Mouse (Mus musculus) forebrain, embryonic 10.5 days (tissue): ENCODE data around the gene Tchp. TPM values are rescaled to one million over a fixed set of nuclear protein-coding genes. Genes with fewer than 3 reads are reported as not detected.

Experiments used
- DNase-seq: peaks from one replicate; pipeline ENCODE4 v3.0.0-alpha.2; 2017; ENCODE audit warnings: low spot score; ENCODE audit errors: extremely low spot score
- H3K27ac ChIP-seq: fragments of 300-500 bp; sonication (generic); 2 replicates; pipeline ENCODE4 v1.5.1; 2016; ENCODE audit warnings: mild to moderate bottlenecking
- H3K27me3 ChIP-seq: fragments of 300-500 bp; sonication (generic); 2 replicates; pipeline ENCODE4 v1.6.1; 2016; ENCODE audit warnings: mild to moderate bottlenecking; ENCODE audit not compliant: poor library complexity, severe bottlenecking
- H3K36me3 ChIP-seq: fragments of 300-500 bp; sonication (generic); replicated peaks from 2 replicates; pipeline ENCODE4 v1.6.1; 2016; ENCODE audit warnings: mild to moderate bottlenecking, moderate library complexity
- H3K4me1 ChIP-seq: fragments of 300-500 bp; sonication (generic); 2 replicates; pipeline ENCODE4 v1.6.1; 2016
- H3K4me3 ChIP-seq: fragments of 300-500 bp; sonication (generic); 2 replicates; pipeline ENCODE4 v1.5.1; 2016; ENCODE audit warnings: mild to moderate bottlenecking, moderate library complexity
- H3K9me3 ChIP-seq: fragments of 300-500 bp; sonication (generic); 2 replicates; pipeline ENCODE4 v1.6.1; 2016; ENCODE audit warnings: mild to moderate bottlenecking, moderate library complexity
- WGBS: fragments of 180-500 bp; shearing (Covaris S2); methylation state at CpG from one replicate; pipeline ENCODE4 v1.1.7; 2016; 5-methylcytosine and 5-hydroxymethylcytosine counted together
- polyA plus RNA-seq: library from polyadenylated mRNA; unstranded; fragments of >200 nt; fragmentation: Nextera tagmentation; extraction: Ambion mirVana; gene quantifications from 2 replicates; pipeline ENCODE4 v1.2.1, GENCODE M21; 2016

Tchp gene
- polyA plus RNA-seq, 1 experiment from 2014 or later = 20.9 TPM

GRCm38 (mm10) chr5:114681717-114682116, 25.8 kb upstream of the Tchp start:
- Histone ChIP-seq H3K27ac (0 out of 2 replicates have a peak overlapping the region, but pooled peaks have one; percentile 30), H3K9me3 (no peaks in the 10 kb centered on the region), H3K36me3 (peaks cover 13% of the 10 kb centered on the region), H3K27me3 (no peaks in the 10 kb centered on the region), H3K4me3 (no peak overlapping the region), H3K4me1 (peaks cover 42% of the 10 kb centered on the region)
- no peak for DNase-seq
- 92% methylated on average over 8 of the region's 8 CpGs for WGBS

GRCm38 (mm10) chr5:114685986-114686385, 21.6 kb upstream of the Tchp start:
- Histone ChIP-seq H3K27me3 (peaks cover 11% of the 10 kb centered on the region), H3K9me3 (no peaks in the 10 kb centered on the region), H3K4me3 (no peak overlapping the region), H3K27ac (no peak overlapping the region), H3K36me3 (no peaks in the 10 kb centered on the region), H3K4me1 (peaks cover 55% of the 10 kb centered on the region)
- no peak for DNase-seq
- 91% methylated on average over 5 of the region's 5 CpGs for WGBS

DNA sequence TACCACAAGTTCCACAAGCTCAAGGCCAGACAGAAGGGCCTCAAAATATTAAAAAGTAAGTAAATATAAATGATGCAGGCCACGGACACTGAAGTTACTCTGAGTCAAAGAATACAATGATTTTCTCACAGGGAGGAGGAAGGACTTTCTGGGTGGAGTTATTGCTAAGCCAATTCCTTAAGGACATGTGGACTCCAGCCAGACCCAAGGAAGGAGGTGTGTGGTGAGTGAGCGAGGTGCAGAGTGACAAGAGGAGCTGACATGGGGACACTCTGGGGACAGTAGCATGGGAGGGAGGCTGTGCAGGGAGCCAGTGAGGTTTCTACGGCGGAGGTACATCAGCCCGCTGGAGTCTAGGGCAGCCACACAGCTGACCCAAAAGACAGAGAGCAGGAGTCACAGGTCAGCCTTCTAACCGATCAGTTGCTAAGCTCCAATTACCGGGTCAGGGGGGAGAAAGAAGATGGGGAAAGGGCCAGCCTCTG, 20.8 kb upstream of the Tchp start:
- no peaks in the 10 kb centered on the region for H3K9me3 ChIP-seq
- 73% methylated on average over 7 of the region's 7 CpGs for WGBS

DNA sequence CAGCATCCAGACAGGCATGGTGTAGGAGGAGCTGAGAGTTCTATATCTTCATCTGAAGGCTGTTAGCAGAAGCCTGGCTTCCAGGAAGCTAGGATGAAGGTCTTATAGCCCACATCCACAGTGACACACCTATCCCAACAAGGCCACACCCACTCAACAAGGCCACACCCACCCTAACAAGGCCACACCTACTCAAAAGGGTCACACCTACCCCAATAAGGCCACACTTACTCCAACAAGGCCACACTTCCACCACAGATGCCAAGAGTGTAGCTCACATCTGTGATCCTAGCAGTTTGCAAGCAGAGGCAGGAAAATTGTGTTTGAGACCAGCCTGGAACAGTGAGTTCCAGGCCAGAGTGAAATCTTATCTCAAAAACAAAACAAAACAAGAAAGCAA, 19.7 kb upstream of the Tchp start:
- H3K27ac ChIP-seq = no peak overlapping the region
- H3K9me3 ChIP-seq = no peaks in the 10 kb centered on the region
- no peak for DNase-seq
- H3K36me3 ChIP-seq = no peaks in the 10 kb centered on the region
- peaks cover 53% of the 10 kb centered on the region for H3K4me1 ChIP-seq
- H3K4me3 ChIP-seq = no peak overlapping the region
- H3K27me3 ChIP-seq = peaks cover 16% of the 10 kb centered on the region

More for the DNA sequence above, 20.8 kb upstream of the Tchp start:
- Histone ChIP-seq H3K4me3 (no peak overlapping the region), H3K36me3 (no peaks in the 10 kb centered on the region), H3K4me1 (peaks cover 55% of the 10 kb centered on the region), H3K27ac (no peak overlapping the region), H3K27me3 (peaks cover 11% of the 10 kb centered on the region)
- DNase-seq = no peak

- 88% methylated on average over 13 of the region's 13 CpGs for WGBS
- H3K4me1 ChIP-seq = peaks cover 49% of the 10 kb centered on the region
- DNase-seq = no peak
- peaks cover 16% of the 10 kb centered on the region for H3K27me3 ChIP-seq
- no peaks in the 10 kb centered on the region for H3K36me3 ChIP-seq
- H3K9me3 ChIP-seq = no peaks in the 10 kb centered on the region
- no peak overlapping the region for H3K4me3 ChIP-seq
- no peak overlapping the region for H3K27ac ChIP-seq
These were observed 18.9 kb upstream of the Tchp start for GRCm38 (mm10) chr5:114688703-114689102.

- Histone ChIP-seq H3K4me3 (peak overlapping the region; percentile 78), H3K27me3 (peaks cover 16% of the 10 kb centered on the region), H3K36me3 (no peaks in the 10 kb centered on the region), H3K4me1 (peaks cover 39% of the 10 kb centered on the region), H3K27ac (peak overlapping the region; percentile 89), H3K9me3 (no peaks in the 10 kb centered on the region)
- no peak for DNase-seq
- 18% methylated on average over 16 of the region's 16 CpGs for WGBS
These were observed 17.7 kb upstream of the Tchp start for GRCm38 (mm10) chr5:114689700-114690366.

DNA sequence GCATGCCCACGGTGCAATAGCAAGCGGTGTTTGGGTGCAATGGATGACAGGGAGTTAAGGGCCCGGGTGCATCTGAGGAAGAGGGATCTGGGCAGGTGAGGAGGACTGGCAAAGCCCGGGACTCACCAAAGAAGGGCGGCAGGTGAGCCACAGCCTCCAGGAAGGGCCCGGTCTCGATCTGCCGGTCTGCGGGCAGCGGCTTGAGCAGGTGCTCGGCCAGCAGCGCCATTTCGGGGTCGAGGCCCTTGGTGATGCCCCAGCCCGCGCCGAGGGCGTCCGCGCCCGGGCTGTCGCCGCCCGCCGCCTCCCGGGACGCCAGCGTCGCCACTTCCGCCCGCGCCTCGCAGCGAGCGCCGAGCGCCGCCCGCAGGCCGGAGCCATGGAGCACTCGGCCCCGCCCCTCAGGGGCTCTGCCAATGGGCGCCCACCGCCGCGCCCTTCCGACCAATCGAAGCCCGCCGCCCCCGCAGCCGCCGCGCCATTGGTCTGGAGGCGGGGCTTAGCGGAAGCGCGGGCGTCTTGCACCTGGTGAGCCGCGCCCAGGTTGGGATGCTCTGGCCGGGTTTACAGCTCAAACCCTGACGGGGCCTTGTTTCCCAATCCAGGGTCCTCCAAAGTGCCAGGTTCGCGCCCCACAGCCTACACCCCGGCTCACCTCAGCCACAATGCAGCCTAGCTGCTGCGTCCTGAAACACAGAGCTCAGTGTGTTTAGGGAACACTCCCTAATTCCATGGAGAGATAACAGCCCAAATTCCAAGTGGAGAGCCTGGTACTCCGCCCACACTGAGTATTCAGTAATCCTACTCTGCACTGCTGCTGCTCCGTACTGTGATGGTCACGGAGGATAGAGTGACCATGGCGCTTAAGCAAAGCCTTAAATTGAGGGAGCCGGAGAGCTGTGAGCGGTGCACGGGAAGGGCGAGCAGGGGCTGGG, 16.7 kb upstream of the Tchp start, which contains the start of gene Gltp:
Gene Gltp, minus strand, starts transcription at position 352 of the 935 bp plus-strand sequence.
- H3K27me3 ChIP-seq = peaks cover 16% of the 10 kb centered on the region
- H3K36me3 ChIP-seq = no peaks in the 10 kb centered on the region
- peaks cover 39% of the 10 kb centered on the region for H3K4me1 ChIP-seq
- H3K4me3 ChIP-seq = peak within 1 kb of the TSS; percentile 78
- H3K27ac ChIP-seq = peak within 1 kb of the TSS; percentile 89
- WGBS = 5% methylated on average over 74 of the region's 75 CpGs
- peak; percentile 87 for DNase-seq
- H3K9me3 ChIP-seq = no peaks in the 10 kb centered on the region

GRCm38 (mm10) chr5:114695775-114696174, 11.8 kb upstream of the Tchp start:
- Histone ChIP-seq H3K27me3 (peaks cover 5% of the 10 kb centered on the region; the same call in 1 of the 2 replicates), H3K27ac (no peak overlapping the region), H3K4me3 (no peak overlapping the region), H3K36me3 (no peaks in the 10 kb centered on the region), H3K4me1 (peaks cover 7% of the 10 kb centered on the region), H3K9me3 (no peaks in the 10 kb centered on the region)
- 75% methylated on average over 5 of the region's 5 CpGs for WGBS
- no peak for DNase-seq

DNA sequence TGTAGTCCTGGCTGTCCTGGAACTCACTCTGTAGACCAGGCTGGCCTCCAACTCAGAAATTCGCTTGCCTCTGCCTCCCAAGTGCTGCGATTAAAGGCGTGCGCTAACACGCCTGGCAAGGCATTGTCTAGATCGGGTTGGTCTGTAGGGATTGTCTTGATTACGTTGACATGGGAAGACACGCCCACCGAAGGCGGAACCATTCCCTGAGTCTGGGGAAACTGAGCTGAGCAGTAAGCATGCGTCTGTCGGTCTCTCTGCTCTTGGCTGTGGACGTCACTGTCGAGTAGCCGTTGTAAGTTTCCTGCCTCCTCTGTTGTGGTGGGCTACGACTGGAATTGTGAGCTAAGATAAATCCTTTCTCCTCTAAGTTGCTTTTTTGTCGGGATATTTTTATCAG, 10.6 kb upstream of the Tchp start:
- H3K27ac ChIP-seq = no peak overlapping the region
- H3K27me3 ChIP-seq = peaks cover 4% of the 10 kb centered on the region; the same call in 1 of the 2 replicates
- H3K9me3 ChIP-seq = no peaks in the 10 kb centered on the region
- H3K36me3 ChIP-seq = no peaks in the 10 kb centered on the region
- no peaks in the 10 kb centered on the region for H3K4me1 ChIP-seq
- 86% methylated on average over 17 of the region's 17 CpGs for WGBS
- no peak for DNase-seq
- no peak overlapping the region for H3K4me3 ChIP-seq

DNA sequence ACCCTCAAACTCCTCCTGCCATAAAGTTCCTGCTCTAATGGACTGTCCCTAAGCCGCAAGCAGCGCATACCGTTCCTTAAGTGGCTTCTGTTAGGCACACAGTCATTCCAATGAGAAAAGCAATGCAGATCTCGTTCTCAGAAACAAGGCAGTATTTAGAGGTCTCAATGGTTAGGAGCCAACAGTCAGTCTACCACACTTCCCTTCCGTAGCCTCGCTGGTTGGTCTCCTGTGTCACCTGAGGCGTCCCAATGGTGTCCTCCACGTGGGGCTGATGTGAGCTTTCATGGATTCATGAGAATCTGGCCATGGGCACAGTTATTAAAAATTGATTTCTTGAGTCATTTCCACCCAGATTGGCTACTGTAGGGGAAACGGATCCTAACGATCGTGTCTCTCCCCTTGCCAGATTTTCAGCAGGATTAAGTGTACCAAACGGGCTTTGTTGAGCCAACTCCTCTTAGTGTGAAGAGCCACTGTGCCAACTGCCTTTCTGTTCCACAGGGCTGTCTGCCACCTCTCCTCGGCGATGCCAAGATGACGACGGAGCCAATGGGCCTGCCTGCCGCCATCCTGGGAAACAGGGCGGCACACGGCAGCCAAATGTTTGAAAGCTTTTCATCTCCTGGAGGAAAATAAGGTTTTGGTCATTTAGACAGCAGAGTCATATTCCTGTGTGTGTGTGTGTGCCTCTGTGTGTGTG, 9.4 kb upstream of the Tchp start:
- H3K9me3 ChIP-seq = no peaks in the 10 kb centered on the region
- H3K27ac ChIP-seq = no peak overlapping the region
- H3K4me1 ChIP-seq = no peaks in the 10 kb centered on the region
- no peaks in the 10 kb centered on the region for H3K36me3 ChIP-seq
- DNase-seq = no peak
- no peaks in the 10 kb centered on the region for H3K27me3 ChIP-seq
- no peak overlapping the region for H3K4me3 ChIP-seq
- 91% methylated on average over 19 of the region's 19 CpGs for WGBS

DNA sequence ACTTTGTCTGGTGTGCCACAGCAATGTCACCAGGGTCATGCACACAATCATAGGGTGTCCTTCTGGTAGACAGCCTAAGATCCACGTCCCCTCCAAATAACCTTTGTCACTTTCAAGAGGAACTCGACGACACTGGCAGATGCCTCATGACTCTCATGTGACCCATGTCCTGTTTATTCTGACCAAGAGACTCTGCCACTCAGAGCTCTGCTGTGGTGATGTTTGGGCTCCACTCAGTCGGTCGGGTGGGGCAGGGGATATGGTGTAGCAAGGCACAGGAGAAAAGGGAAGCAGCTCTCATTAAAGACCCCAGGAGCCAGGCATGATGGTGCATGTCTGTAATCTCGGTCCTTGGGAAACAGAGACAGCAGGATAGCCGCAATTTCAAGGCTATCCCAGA, 8.5 kb upstream of the Tchp start:
- H3K36me3 ChIP-seq = no peaks in the 10 kb centered on the region
- H3K4me1 ChIP-seq = no peaks in the 10 kb centered on the region
- 76% methylated on average over 7 of the region's 7 CpGs for WGBS
- DNase-seq = no peak
- no peaks in the 10 kb centered on the region for H3K9me3 ChIP-seq
- no peak overlapping the region for H3K27ac ChIP-seq
- no peaks in the 10 kb centered on the region for H3K27me3 ChIP-seq
- H3K4me3 ChIP-seq = no peak overlapping the region
